Mouse (Mus musculus) Patski (cell line): ENCODE results near the gene Gimap9. TPM values are rescaled to one million over a fixed set of nuclear protein-coding genes. Genes with fewer than 3 reads are reported as not detected.
"Not testable (repeated sequence)": the region's sequence is repeated elsewhere in the genome, so short reads cannot be mapped to it uniquely, and the experiment has no call there.

Source experiments
- ATAC-seq: fragments of 100-300 bp; one replicate; pipeline ENCODE4 v1.8.0; 2021
- CTCF ChIA-PET: fragments of 350-600 bp; sonication (Branson Sonifier 250); formaldehyde crosslinking; loops from one replicate; lab custom pipeline; 2022; ENCODE audit warnings: inconsistent platforms; lab: Charles Lee
- POLR2A ChIA-PET: fragments of 350-600 bp; sonication (Branson Sonifier 250); formaldehyde crosslinking; loops from one replicate; lab custom pipeline; 2022; ENCODE audit warnings: antibody characterized with exemption, inconsistent platforms; lab: Charles Lee
- DNase-seq: peaks from one replicate; pipeline ENCODE4 v3.0.0-alpha.2; 2011; ENCODE audit warnings: low read depth, low spot score
- H3K27me3 ChIP-seq: fragments of 371-371 bp; one replicate; pipeline ENCODE4 v1.5.1; 2021
- CTCF ChIP-seq: fragments of 100-300 bp; IDR thresholded peaks from one replicate; pipeline ENCODE4 v1.5.1; 2021
- in situ Hi-C: fragments of 300-500 bp; cut with MboI; formaldehyde crosslinking; loops from 3 replicates; pipeline ENCODE4 v1.11.1; 2018; ENCODE audit warnings: low pct_unique_long_range_greater_than_20kb, mixed read lengths
- polyA plus RNA-seq: library from polyadenylated mRNA; unstranded; gene quantifications from one replicate; pipeline ENCODE4 v1.2.3, GENCODE M21; 2021

Gene Gimap9
- polyA plus RNA-seq, 1 experiment from 2014 or later = 20.6 TPM

DNA sequence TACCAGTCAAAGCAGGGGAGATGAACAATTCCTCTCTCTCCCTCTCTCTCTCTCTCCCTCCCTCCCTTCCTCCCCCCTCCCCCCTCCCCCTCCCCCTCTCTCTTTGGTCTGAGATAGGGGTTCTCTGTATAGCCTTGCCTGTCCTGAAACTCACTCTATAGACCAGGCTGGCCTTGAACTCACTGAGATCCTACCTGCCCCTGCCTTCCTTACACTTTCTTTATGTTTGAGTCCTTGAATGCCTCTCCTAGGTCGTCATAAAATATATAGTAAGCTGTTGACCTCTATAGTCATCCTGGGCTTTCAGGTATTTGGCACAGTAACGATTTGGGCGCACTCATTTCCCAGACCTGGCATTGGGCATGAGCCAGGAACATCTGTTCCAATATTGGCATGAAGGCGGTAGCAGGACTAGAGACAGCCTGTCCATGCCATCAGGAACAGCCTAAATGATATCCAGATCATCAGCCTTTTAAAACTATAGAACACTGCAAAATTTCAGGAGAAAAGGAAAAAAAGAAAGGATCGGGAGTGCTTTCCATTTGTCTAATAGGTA lies 1.0 kb downstream of the Gimap9 start:
- POLR2A ChIA-PET = no interaction called here
- in situ Hi-C loops = no loop called here
- no peak for ATAC-seq
- DNase-seq = no peak
- no peaks in the 10 kb centered on the region for H3K27me3 ChIP-seq
- CTCF ChIA-PET = no interaction called here
- TF ChIP-seq CTCF = no peak

DNA sequence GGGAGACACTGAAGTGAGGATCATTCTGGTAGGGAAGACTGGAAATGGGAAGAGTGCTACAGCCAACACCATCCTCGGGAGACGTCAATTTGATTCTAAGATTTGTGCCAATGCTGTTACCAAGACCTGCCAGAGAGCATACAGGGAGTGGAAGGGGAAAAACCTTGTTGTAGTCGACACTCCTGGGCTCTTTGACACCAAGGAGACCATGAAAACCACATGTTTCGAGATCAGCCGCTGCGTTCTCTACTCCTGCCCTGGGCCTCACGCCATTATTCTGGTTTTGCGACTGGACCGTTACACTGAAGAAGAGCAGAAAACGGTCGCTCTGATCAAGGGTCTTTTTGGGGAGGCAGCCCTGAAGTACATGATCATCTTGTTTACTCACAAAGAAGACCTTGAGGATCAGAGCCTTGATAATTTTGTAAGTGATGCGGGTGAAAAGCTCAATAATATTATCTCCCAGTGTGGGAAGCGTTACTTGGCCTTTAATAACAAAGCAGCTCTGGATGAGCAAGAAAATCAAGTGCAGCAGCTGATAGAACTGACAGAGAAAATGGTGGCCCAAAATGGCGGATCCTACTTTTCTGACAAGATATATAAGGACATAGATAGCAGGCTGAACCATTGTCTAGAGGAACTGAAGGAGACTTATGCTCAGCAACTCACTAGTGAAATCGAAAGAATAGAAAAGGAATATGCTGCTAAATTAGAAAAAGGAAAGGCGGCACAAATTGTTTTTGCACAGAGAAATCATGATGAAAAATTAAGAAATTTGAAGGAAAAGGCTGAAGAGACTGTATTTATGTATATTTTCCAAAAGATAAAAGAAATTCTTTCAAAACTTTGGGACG lies 1.8 kb downstream of the Gimap9 start:
- CTCF ChIA-PET = no interaction called here
- ATAC-seq = no peak
- TF ChIP-seq CTCF = no peak
- DNase-seq = no peak
- in situ Hi-C loops = no loop called here
- H3K27me3 ChIP-seq = no peaks in the 10 kb centered on the region
- POLR2A ChIA-PET = no interaction called here

DNA sequence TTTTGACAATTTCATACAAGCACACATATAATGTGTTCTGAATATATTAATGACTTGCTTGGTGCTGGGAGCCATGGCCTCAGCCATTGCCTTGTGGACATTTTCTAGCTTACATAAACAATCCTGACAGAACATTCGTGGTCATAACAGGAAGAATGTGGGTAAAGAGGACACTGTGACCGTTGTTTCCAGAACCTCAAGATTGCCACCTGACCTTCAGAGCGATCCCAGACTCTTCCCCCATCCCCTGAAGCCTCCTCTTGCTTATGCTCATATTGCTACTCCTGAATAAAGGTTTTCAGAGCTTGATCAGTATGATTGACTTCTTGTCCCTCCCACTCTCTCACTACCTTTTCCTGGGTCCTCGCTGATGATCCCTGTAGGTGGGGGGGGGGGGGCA lies 2.5 kb downstream of the Gimap9 start:
- ATAC-seq (no peak), DNase-seq (no peak)
- no peak for TF ChIP-seq CTCF
- in situ Hi-C loops = no loop called here
- ChIA-PET CTCF (no interaction called here), POLR2A (no interaction called here)
- H3K27me3 ChIP-seq = no peaks in the 10 kb centered on the region

DNA sequence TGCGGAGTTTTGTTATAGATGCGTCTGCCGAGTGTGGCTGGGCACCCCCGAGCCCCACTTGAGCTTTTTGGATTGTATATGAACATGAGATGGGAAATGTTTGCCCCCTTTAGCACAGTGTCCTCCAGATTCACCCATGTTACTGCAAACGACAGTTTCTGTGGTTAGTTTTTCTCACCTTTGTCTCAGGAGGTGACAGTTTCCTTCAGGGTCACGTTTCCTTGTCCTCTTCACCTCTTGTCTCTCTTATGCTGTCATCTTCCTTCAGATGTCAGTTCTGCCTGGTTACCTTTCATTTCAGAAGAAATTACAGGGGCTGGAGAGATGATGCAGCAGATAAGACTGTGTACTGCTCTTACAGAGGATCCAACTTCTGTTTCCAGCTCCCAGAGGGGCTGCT lies 3.8 kb downstream of the Gimap9 start:
- no peak for TF ChIP-seq CTCF
- H3K27me3 ChIP-seq = no peaks in the 10 kb centered on the region
- POLR2A ChIA-PET = interaction anchor here (0.6 kb wide), 1 partner anchor 33 kb away, joined by 4 read pairs; the partner anchor contains the start of gene Gimap8
- ATAC-seq (no peak), DNase-seq (no peak)
- CTCF ChIA-PET = no interaction called here
- in situ Hi-C loops = no loop called here

DNA sequence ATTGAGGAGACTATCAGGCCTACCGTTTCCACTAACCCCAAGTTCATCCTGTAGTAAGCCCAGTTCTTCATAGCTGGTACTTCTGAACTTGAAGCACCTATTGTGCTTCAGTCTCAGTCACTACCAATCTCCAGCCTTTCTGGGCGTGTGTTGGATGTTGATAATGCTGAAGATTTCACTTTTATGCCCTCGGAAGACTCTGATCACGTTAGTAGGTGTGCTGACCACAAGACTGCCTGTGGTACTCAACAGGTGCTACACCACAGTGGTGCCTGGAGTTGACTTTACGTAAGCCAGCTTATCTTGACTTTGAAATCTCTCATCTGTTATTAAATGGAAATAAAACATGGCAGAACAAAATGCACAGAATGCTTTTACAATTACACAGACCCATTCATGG lies 4.5 kb downstream of the Gimap9 start:
- in situ Hi-C loops = no loop called here
- ATAC-seq (no peak), DNase-seq (no peak)
- no peak for TF ChIP-seq CTCF
- H3K27me3 ChIP-seq = no peaks in the 10 kb centered on the region
- CTCF ChIA-PET = no interaction called here
- POLR2A ChIA-PET = no interaction called here

DNA sequence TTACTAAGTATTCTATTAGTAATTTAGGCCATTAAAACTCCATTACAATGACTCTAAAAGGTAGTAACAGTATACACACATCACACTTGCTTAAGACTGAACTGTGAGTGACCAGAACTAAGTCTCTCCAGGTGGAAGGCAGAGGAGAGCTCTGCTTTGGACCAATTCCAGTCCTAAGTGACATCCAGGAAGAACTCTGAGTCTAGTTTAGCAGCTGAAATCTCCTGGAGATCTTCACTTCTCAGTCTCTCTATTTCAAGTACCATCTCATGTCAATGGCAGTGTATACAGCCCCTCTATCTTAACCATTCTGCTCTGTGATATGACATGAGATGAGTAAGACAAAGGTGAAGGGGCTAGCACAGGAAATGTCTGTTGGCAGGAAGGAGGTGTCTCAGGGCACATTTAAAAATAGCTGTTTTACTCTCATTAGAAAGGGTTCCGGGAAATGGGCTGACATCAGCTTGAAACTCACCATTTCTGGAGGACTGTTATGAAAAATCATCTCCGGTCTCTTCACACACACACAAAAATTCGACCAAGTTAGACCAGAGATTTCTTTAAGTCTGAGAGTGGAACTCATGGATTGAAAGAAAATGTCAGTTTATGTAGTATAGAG lies 5.7 kb downstream of the Gimap9 start:
- H3K27me3 ChIP-seq = no peaks in the 10 kb centered on the region
- in situ Hi-C loops = no loop called here
- ChIA-PET POLR2A (no interaction called here), CTCF (interaction anchor here (0.9 kb wide), 1 partner anchor 91 kb away, joined by 4 read pairs; no protein-coding TSS in a partner anchor)
- no peak for DNase-seq
- no peak for ATAC-seq
- no peak for TF ChIP-seq CTCF

DNA sequence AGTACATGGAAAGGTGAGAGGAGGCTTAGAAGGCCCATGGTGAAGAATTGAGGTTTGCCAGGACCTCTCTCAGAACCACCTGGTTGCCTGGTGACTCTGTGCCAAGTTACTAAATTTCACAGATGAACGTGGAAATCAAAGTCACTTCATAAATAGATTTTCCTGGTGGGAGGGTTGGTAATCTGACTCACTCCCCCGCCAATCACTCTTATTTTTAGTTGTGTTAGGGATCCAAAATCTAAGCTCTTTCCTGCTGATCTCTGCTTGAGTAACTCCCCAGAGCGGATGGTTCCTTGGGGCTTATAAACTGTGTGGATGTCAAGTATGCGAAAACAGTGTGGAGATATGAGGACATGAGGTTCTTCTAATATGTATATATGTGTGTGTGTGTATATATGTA lies 6.3 kb downstream of the Gimap9 start:
- DNase-seq (no peak), ATAC-seq (no peak)
- ChIA-PET POLR2A (no interaction called here), CTCF (no interaction called here)
- in situ Hi-C loops = no loop called here
- TF ChIP-seq CTCF = no peak
- H3K27me3 ChIP-seq = no peaks in the 10 kb centered on the region

DNA sequence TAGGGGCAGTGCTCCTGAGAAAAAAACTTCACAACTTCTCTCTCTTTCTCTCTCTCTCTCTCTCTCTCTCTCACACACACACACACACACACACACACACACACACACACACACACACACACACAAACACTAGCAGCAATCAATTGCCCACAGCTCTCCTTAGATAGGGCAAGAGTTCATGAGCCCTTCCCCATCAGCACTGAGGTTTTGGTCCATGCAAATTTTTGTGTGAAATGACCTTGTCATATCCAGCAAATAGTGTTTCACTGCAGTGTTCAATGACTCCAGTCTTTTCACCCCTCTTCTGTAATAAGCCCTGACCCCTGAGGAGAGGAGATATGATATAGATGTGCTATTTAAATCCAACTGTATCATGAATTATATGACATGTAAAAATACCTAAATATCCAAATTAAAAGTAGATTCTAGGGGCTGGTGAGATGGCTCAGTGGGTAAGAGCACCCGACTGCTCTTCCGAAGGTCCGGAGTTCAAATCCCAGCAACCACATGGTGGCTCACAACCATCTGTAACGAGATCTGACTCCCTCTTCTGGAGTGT lies 7.4 kb downstream of the Gimap9 start:
- CTCF ChIA-PET = interaction anchor here (2.8 kb wide), 1 partner anchor 11 kb away, joined by 10 read pairs; no protein-coding TSS in a partner anchor
- not testable (repeated sequence) for ATAC-seq, H3K27me3 ChIP-seq

DNA sequence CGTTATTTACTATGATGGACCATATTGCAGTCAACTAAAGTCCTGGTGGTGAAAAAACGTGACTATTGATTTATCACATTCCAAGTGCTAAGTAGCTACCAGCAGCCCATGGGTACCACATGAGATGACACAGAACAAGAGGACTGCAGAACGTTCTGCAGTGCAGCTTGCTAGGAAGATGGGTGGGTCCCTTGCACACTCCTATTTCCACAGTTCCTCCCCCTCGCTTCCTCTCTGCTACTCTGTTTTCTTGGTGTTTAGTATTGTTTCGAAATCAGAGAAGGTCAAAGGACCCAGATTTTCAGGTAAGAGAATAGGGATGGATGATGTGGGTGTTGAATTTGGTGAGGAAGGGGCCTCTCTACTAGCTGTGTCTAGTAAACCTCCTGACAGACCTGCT lies 8.4 kb downstream of the Gimap9 start, which contains the start of gene Gimap4:
Gene Gimap4, plus strand, starts transcription at position 231 of the 400 bp plus-strand sequence.
- no peak for TF ChIP-seq CTCF
- ATAC-seq (no peak), DNase-seq (no peak)
- in situ Hi-C loops = no loop called here
- ChIA-PET POLR2A (interaction anchor here (0.6 kb wide), 1 partner anchor 56 kb away, joined by 3 read pairs; no protein-coding TSS in a partner anchor), CTCF (interaction anchor here (0.8 to 2.8 kb wide), 3 partner anchors 10 to 38 kb away, joined by 3 to 10 read pairs (median 5); no protein-coding TSS in a partner anchor)
- no peaks in the 10 kb centered on the region for H3K27me3 ChIP-seq

More for the DNA sequence above, 7.4 kb downstream of the Gimap9 start:
- POLR2A ChIA-PET, in situ Hi-C loops, DNase-seq: not testable (repeated sequence)

DNA sequence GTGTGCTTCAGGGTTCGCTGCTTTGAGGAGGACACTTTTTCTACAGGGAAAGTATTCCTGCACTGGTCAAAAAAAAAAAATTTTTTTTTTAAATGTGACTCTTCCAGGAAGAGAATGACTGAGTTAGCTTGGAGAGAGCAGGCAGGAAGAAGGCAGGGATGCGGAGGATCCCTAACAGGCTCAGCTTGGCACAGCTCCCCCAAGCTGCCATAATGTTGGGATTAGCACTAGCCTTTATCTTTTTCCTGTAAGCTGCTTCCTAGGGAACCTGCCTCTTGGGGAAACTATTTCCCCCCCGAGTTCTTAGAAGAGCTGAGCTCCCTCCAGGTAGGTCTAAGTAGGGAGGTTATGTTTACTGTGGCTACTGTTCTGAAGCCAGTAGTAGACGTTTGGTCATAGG lies 8.9 kb downstream of the Gimap9 start:
- no peak for ATAC-seq

More for the DNA sequence above, 8.9 kb downstream of the Gimap9 start:
- no peak for TF ChIP-seq CTCF
- no peak for DNase-seq
- no peaks in the 10 kb centered on the region for H3K27me3 ChIP-seq
- in situ Hi-C loops = no loop called here
- ChIA-PET POLR2A (no interaction called here), CTCF (interaction anchor here (0.8 to 2.8 kb wide), 3 partner anchors 9 to 39 kb away, joined by 3 to 10 read pairs (median 5); no protein-coding TSS in a partner anchor)
